Mouse (Mus musculus): ENCODE data around the gene Sec14l1.

Sec14l1 gene

DNA sequence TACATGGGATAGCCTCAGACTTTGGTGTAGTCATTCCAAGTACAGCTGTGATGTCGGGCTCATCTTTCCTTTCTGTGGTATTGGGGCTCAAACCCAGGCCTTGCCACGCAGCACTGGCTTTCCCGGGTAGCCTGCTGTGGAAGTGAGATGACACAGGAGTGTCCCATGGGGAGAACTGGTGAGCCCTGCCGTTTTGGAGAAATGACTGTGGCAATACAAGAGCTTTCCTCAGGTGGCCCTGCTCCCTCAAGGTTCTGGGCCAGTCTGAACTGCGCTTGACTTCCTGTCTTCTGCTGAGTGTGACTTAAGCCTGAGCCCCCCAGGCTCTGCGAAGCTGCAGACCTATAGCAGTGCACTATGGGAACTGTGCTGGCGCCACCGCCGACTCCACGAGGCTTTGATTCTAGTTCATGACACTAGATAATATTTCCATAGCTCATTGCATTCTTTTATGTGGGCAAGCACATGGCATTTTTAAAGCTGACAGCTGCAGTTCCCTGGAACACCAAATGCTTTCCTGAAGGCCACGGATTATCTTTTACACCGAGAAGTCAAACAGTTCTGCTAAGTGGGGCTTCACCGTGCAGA, 12.4 kb downstream of the Sec14l1 start:
- DNase-seq (ENCODE audit: low read depth, low spot score), result no peak

DNA sequence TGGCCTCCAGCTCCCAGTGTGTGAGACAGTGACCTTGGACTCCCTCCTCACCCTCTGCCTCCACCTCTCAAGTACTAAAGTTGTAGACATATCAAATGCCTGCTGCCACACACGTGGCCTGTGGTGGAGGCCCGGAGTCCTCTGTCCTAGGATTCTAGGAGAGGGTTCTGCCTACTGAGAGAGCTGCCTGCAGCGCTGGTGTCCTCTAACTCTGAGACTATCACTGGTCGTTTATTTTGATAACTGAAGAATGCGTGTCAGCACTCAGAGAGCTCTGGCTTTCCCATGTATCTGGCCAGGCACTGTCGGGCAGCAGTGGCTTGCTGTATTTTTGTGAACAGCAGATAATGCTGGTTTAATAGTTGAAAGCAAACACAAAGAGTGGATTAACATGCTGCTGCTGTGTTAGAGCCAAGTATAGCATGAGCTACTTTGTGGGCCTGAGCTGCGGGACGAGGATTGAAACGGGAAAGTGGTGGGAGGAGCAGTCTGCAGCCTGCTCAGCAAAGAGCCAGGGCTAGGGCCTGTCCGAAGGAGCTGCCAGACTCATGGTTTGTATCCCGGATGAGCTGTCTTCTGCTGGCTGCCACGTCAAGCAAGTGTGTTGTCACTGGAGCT, 13.1 kb downstream of the Sec14l1 start:
- no peak for DNase-seq (ENCODE audit: low read depth, low spot score)

DNA sequence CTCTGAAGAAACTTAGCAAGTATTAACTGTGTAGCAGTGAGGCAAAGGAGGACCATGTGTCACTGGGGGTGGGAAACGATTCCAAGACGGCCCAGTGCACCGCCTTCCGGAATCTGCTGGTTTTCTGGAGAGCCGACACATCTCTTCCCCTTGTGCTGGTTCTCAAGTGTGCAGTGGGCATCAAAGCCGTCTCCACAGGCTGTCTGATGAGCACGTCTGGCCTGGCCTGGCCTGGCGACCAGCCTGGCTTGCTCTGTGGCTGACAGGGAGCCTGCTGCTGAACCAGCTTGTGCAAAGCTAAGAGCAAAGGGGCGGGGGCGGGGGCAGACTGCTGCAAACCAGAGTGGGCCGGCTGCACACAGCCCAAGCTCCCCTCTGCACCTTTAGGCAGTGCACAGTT, 14.5 kb downstream of the Sec14l1 start:
- no peak for DNase-seq (ENCODE audit: low read depth, low spot score)

GRCm38 (mm10) chr11:117130068-117130467, 15.1 kb downstream of the Sec14l1 start:
- DNase-seq (ENCODE audit: low read depth, low spot score), result no peak

DNA sequence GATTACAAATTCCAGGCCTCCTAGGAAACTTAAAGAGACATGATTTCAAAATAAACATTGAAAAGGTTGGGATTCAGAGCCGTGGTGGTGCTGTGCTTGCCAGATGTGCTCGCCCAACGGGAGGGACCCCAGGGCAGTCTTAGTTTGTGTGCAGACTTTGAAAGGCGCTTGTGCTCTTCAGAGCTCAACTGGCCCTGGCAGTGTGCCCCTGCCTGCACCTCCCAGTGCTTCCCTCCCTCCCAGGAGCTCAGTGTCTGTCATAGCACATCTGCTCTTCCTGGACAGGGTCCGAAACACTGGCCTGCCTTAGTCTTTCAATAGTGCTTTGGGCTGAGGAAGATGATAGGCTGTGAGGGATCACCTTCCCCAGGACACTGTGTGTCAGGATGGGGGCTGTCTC, 15.9 kb downstream of the Sec14l1 start:
- no peak for DNase-seq (ENCODE audit: low read depth, low spot score)

DNA sequence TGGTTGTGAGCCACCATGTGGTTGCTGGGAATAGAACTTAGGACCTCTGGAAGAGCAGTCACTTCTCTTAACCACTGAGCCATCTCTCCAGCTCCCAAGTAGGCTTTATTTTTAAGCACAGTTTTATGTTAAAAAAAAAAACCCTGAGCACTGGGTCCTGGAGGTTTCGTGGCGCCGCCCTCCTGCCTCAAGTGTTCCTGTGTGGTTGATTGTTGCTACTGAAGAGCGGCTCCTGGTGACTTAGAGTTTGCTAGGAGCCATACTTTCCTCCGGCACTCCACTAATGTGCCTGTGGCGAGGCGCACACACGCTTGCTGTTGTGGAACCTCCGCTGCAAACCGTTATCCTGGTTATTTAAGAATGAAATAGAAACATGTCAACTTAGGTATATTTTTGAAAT, 16.5 kb downstream of the Sec14l1 start:
- no peak for DNase-seq (ENCODE audit: low read depth, low spot score)

DNA sequence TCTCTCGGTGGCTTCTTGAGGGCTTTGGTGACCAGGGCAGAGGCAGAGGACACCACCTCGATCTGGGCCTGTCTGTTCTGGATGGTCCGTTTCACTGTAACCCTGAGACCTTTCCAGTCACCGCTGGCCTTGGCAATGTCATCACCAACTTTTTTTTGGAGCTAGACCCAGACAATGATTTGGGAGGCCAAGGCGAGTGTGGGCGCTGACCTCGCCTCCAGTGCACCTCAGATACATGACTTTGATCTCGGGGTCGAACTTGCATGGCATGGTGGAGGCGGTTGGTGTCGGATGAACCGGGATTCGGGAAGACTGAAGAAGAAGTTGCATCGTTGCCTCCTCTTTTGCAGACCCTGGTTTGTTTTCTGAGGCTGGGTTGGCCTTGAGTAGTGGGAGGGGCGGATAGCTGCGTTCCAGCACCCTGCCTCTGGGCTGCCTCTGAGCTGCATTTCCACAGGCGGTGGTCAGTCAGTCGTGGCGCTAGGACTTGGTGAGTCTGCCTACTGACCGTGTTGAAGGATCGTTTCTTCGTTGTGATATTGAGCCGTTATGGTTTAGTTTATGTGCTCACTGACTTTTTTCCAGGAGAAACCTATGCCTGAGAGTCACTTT, 19.9 kb downstream of the Sec14l1 start:
- DNase-seq (ENCODE audit: low read depth, low spot score), result no peak

DNA sequence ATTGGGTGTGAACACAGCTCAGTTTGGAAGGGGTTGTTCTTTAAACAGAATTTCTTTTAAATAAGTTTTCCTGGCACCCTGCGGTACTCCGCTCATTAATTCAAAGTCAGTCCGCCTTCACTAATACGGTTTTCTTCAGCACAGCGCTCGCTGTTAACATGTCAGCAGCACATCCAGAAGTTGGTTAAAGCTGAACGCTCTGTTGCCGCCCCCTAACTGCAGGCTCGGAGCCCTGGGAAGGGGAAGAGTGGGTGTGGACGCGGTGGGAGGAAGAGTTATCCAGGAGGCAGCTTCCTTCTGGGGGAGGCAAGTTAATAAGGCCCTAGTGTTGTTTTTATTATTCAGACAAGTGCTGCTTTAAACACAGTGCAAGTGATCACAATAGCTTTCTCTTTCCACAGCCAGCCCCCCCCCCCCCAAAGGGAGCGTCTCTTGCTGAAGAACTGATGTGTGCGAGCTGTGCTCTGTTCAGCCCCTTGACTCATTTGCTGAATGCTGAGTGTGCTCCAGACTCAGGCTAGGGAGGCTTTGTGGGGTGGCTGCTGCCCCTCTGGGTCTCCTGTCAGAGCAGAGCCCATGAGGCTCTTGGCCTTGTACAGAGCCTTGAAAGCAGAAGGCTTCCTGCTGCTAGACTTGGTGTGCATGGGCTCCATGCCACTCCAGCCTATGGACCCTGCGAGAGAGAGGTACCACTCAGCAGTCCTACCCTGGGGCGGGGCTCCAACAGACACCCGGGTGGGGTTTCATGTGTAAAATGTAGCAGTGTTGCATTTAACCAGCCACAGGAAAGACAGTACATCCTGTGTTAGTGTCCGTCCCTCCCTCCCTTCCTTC, 20.7 kb downstream of the Sec14l1 start:
- DNase-seq (ENCODE audit: low read depth, low spot score), result no peak

- DNase-seq (ENCODE audit: low read depth, low spot score), result no peak
Observed at GRCm38 (mm10) chr11:117136880-117137279, 21.9 kb downstream of the Sec14l1 start.

DNA sequence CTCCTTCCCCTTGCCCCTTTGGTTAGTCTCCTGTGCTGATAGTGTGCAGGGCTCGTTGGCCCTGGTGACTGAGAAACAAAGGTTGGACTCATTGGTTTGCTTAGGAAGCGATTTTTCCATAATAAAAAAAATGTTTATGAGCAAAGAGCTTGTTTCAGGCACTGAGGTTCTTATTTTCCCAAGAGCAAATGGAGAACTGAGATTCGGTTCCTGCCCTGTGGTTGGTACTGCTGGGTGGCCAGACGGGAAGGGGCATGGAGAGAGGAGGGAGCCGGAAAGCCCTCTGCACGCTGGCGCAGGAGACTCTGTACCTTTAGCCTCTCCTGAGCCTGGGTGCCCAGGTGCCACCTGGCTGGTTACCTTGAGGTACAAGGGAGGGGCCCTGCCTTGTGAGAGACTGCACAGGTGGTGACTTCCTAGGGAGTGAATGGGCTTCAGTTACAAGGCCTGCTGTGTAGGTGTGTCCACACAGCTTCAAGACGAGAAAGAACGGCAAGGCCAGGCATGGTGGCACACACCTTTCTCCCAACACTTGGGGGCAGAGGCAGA, 23.3 kb downstream of the Sec14l1 start:
- DNase-seq (ENCODE audit: low read depth, low spot score), result no peak

- no peak for DNase-seq (ENCODE audit: low read depth, low spot score)
Observed at GRCm38 (mm10) chr11:117138795-117139463, 24.0 kb downstream of the Sec14l1 start.

- no peak for DNase-seq (ENCODE audit: low read depth, low spot score)
Observed at GRCm38 (mm10) chr11:117141376-117142001, 26.5 kb downstream of the Sec14l1 start.

- DNase-seq (ENCODE audit: low read depth, low spot score), result no peak
Observed at GRCm38 (mm10) chr11:117142507-117142906, 27.5 kb downstream of the Sec14l1 start.

DNA sequence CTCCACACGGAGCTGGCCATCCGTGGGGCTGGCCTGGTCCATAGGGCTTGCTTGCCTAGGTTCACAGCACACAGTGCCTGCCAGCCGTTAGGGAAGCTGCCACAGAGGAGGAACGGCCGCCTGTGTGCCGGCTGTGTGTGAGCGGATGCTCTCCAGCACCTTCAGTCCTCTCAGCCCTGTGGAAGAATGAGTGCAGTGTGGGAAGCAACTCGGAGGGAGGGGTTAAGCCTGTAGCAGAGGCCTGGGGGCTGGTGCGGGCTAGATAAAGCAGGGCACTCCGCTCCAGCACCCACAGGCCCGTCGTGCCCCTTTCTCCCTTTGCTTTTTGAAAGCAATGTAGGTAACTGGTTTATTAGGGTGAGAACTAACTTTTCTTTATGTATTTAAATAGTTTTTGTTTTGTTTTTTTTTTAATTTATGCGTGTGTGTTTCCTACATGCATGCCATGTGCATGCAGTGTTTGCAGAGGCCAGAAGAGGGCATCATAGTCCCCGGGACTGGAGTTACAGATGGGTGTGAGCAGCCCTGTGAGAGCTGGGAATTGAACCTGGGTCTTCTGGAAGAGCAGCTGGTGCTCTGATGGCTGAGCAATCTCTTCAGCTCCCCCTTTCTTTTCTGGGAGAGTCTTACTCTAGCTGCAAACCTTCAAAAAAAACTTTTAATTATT, 30.6 kb downstream of the Sec14l1 start:
- DNase-seq (ENCODE audit: low read depth, low spot score), result no peak

- DNase-seq (ENCODE audit: low read depth, low spot score), result no peak
Observed at GRCm38 (mm10) chr11:117146118-117146506, 31.1 kb downstream of the Sec14l1 start.

DNA sequence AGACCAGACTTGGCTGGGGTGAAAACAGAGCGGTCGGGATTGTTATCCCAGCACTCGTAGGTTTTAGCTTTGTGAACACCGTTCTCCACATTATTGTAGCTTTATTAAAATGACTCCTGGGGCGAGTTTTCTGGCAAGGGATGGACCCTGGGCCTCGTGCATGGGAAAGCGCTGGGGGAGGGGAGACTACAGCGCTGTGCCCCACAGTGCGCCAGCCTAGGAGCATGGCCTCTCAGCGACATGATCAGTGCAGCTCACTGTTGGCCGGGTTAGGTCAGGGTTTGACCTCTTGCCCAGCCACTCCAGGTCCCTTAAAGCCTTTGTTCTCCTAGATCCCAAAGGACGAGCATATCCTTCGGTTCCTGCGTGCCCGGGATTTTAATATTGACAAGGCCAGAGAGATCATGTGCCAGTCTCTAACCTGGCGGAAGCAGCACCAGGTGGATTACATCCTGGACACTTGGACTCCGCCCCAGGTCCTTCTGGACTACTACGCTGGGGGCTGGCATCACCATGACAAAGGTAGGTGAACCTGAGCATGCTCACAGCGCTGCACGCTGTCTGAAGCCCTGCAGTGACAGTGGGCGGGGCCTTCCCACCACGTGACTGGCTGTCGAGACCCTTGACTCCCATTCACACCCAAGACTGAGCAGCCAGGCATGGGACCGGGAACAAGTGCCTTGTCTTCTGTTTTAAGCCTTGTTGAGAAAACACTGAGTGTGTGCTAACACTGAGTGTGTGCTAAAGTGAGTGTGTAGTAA, 32.0 kb downstream of the Sec14l1 start:
- no peak for DNase-seq (ENCODE audit: low read depth, low spot score)

GRCm38 (mm10) chr11:117148893-117149685, 34.1 kb downstream of the Sec14l1 start:
- DNase-seq (ENCODE audit: low read depth, low spot score), result no peak

GRCm38 (mm10) chr11:117150467-117150966, 35.5 kb downstream of the Sec14l1 start:
- no peak for DNase-seq (ENCODE audit: low read depth, low spot score)

GRCm38 (mm10) chr11:117151461-117151860, 36.5 kb downstream of the Sec14l1 start:
- no peak for DNase-seq (ENCODE audit: low read depth, low spot score)

Measured in CD4-positive helper T cell, adult 2 months (primary cell).